Mouse (Mus musculus): ENCODE results near the gene Cc2d2b. TPM values are rescaled to one million over a fixed set of nuclear protein-coding genes. Genes with fewer than 3 reads are reported as not detected.

The Cc2d2b gene
- 3.9 TPM in 1 of 2 replicates, not detected in the other for polyA plus RNA-seq (2011; ENCODE audit: insufficient read depth, insufficient read length, low replicate concordance, missing spikeins)

DNA sequence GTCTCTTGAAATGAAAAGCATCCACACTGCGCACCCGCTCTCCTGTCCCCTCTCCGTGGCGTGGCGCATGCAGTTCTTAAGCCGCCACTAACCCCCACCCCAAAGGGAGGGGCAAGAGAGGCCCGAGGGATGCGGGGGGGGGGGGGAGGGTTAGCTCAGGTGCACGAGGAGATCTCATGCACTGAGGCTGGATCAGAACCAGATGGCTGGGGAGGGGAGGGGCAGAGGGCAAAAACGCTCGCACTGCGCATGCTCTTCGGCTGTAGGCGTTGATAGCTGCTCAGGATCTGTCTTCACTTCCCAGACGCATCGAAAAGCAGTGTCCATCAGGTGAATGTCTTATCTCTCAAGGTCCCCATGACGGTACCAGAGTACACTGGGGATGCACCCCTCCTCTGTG lies at the start of gene Cc2d2b:
Gene Cc2d2b (plus strand): TSS at position 195 of the 400 bp plus-strand sequence.
- Histone ChIP-seq H3K27ac (ENCODE audit: control insufficient read depth, insufficient read depth, low read depth, low read length, poor library complexity) (no peak within 1 kb of the TSS), H3K4me1 (ENCODE audit: control insufficient read depth, insufficient read depth, low read length) (no peaks in the 10 kb centered on the region; the same call in 1 of the 2 replicates), H3K4me3 (replicated peaks; ENCODE audit: control insufficient read depth, low read depth, low read length) (no peak within 1 kb of the TSS)
- 81% methylated on average over 17 of the region's 17 CpGs for WGBS
- TF ChIP-seq POLR2A (IDR thresholded peaks at IDR 0.05; ENCODE audit: borderline replicate concordance, control insufficient read depth, low read depth, low read length) (no peak), CTCF (IDR thresholded peaks at IDR 0.05; ENCODE audit: control insufficient read depth, insufficient read depth, low read length) (no peak)

DNA sequence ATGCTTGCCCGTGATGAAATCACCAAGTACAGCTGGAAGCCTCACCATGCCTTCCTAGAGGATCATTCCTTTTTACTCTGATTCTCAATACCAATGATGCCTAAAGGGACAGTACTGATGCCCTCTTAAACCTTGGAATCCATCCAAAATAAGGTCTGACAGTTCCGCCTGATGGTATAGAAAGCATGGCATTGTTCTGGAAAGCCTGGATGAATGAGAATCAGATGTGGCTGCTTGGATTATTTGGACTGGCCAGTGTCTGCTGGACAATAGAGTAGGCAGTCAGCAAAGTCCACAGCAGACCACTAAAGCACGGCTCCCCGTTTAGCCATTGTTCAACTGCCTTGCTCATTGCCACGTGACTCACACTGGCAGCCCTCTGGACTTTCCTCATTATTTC lies 48.7 kb upstream of the Cc2d2b start:
- WGBS = 87% methylated on average over 5 of the region's 5 CpGs
- H3K4me3 ChIP-seq (replicated peaks; ENCODE audit: control insufficient read depth, low read depth, low read length) = no peak overlapping the region
- H3K4me1 ChIP-seq (ENCODE audit: control insufficient read depth, insufficient read depth, low read length) = no peaks in the 10 kb centered on the region; the same call in 1 of the 2 replicates
- TF ChIP-seq POLR2A (IDR thresholded peaks at IDR 0.05; ENCODE audit: borderline replicate concordance, control insufficient read depth, low read depth, low read length) = no peak
- TF ChIP-seq CTCF (IDR thresholded peaks at IDR 0.05; ENCODE audit: control insufficient read depth, insufficient read depth, low read length) = no peak
- no peak overlapping the region for H3K27ac ChIP-seq (ENCODE audit: control insufficient read depth, insufficient read depth, low read depth, low read length, poor library complexity)

DNA sequence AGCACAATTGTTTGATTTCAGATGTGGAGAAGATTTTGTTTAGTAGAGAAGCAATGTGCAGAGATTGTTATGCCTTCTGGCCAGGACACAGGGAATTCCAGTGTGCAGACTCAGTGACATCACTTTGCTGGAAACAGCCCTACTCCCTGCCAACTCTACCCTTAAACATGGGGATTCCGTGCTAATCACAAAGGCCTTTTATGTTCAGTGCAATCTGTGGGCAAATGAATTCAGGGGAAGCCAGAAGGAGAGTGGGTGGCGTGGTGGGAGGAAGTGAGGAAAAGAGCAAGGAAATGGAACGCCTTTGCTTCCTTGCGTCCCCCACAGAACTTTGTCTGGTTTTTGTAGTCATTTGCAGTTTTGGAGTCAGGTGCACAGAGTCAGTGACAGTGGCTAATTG lies 46.1 kb upstream of the Cc2d2b start:
- TF ChIP-seq POLR2A (IDR thresholded peaks at IDR 0.05; ENCODE audit: borderline replicate concordance, control insufficient read depth, low read depth, low read length) (no peak), CTCF (IDR thresholded peaks at IDR 0.05; ENCODE audit: control insufficient read depth, insufficient read depth, low read length) (no peak)
- Histone ChIP-seq H3K4me3 (replicated peaks; ENCODE audit: control insufficient read depth, low read depth, low read length) (no peak overlapping the region), H3K4me1 (ENCODE audit: control insufficient read depth, insufficient read depth, low read length) (no peaks in the 10 kb centered on the region; the same call in 1 of the 2 replicates), H3K27ac (ENCODE audit: control insufficient read depth, insufficient read depth, low read depth, low read length, poor library complexity) (no peak overlapping the region)
- WGBS = 59% methylated on average over 4 of the region's 4 CpGs

DNA sequence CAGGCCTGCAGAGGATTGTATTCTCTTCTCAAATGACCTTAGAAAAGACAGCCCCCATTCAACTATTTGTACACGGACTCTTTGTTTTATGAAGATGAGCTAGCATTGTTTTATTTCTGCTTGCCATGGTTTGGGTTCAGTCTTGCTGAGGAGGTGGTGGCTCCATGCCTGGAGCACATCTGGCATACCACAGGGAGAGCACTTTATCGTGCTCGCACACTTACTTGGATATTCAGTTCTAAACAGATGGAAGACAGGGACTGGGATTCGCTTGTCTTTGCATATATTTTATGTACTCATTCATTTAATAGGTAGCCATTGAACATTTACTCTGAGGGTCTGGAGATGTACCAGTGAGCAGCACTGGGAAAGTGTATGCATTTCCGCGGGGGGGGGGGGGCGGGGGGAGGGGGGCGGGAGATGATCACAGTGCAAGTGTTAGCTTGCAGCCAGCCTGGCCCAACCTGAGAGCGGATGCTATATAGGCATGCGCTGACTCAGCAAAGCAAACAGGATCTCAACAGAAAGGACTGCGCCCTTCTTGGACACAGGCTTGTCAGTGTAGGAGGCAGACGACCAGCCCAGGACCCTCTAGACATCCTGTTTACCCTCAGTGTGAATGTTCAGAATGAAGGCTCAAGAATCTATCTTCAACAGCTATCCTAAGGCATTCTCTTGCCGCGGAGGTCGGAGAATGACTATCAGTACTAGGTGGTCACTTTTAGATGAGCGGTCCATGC lies 35.5 kb upstream of the Cc2d2b start:
- TF ChIP-seq CTCF (IDR thresholded peaks at IDR 0.05; ENCODE audit: control insufficient read depth, insufficient read depth, low read length) (no peak), POLR2A (IDR thresholded peaks at IDR 0.05; ENCODE audit: borderline replicate concordance, control insufficient read depth, low read depth, low read length) (no peak)
- 79% methylated on average over 16 of the region's 16 CpGs for WGBS
- Histone ChIP-seq H3K27ac (ENCODE audit: control insufficient read depth, insufficient read depth, low read depth, low read length, poor library complexity) (no peak overlapping the region), H3K4me3 (replicated peaks; ENCODE audit: control insufficient read depth, low read depth, low read length) (no peak overlapping the region), H3K4me1 (ENCODE audit: control insufficient read depth, insufficient read depth, low read length) (no peaks in the 10 kb centered on the region; the same call in 1 of the 2 replicates)

DNA sequence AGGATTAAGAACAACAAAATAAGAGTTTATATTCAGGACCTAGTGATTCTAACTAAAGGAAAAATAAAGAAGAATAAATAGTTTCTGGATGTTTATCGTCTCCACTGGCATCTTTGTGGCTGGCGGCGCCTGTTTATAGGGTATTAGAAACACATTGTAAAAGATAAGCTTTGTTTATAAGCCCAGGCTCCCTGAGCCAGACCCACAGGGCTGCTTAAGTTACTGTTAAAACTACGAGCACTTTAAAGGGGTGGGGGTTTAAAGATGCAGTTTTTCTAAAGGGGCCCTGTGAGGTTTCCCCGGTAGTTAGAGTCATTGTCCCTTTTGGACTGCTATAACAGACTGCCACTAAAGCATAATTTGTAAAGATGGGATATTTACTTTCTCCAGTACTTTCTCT lies 33.9 kb upstream of the Cc2d2b start:
- Histone ChIP-seq H3K4me3 (replicated peaks; ENCODE audit: control insufficient read depth, low read depth, low read length) (no peak overlapping the region), H3K4me1 (ENCODE audit: control insufficient read depth, insufficient read depth, low read length) (no peaks in the 10 kb centered on the region; the same call in 1 of the 2 replicates), H3K27ac (ENCODE audit: control insufficient read depth, insufficient read depth, low read depth, low read length, poor library complexity) (no peak overlapping the region)
- TF ChIP-seq CTCF (IDR thresholded peaks at IDR 0.05; ENCODE audit: control insufficient read depth, insufficient read depth, low read length) = no peak
- TF ChIP-seq POLR2A (IDR thresholded peaks at IDR 0.05; ENCODE audit: borderline replicate concordance, control insufficient read depth, low read depth, low read length) = no peak
- 83% methylated on average over 5 of the region's 5 CpGs for WGBS

DNA sequence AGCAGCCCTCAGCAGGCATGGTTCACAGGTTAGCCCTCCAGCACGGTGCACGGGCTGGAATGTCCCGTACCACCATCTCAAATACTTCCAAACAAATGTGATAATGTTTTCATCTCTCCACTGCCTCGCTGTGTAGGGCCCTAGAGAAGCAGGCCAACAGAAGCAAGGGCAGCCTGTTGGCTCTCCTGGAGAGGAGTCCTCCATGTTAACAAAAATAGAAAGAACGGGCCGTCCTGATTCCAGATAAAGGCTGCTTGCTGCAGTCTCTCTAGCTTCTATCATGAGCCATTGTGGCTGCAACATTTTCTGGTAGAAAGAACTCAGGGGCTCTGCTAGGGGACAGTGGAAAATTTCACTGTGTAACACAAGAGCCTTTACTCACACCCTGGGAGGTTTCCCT lies 31.6 kb upstream of the Cc2d2b start:
- no peak overlapping the region for H3K4me3 ChIP-seq (replicated peaks; ENCODE audit: control insufficient read depth, low read depth, low read length)
- no peak for TF ChIP-seq CTCF (IDR thresholded peaks at IDR 0.05; ENCODE audit: control insufficient read depth, insufficient read depth, low read length)
- no peak overlapping the region for H3K27ac ChIP-seq (ENCODE audit: control insufficient read depth, insufficient read depth, low read depth, low read length, poor library complexity)
- WGBS = 85% methylated on average over 6 of the region's 6 CpGs
- H3K4me1 ChIP-seq (ENCODE audit: control insufficient read depth, insufficient read depth, low read length) = no peaks in the 10 kb centered on the region

DNA sequence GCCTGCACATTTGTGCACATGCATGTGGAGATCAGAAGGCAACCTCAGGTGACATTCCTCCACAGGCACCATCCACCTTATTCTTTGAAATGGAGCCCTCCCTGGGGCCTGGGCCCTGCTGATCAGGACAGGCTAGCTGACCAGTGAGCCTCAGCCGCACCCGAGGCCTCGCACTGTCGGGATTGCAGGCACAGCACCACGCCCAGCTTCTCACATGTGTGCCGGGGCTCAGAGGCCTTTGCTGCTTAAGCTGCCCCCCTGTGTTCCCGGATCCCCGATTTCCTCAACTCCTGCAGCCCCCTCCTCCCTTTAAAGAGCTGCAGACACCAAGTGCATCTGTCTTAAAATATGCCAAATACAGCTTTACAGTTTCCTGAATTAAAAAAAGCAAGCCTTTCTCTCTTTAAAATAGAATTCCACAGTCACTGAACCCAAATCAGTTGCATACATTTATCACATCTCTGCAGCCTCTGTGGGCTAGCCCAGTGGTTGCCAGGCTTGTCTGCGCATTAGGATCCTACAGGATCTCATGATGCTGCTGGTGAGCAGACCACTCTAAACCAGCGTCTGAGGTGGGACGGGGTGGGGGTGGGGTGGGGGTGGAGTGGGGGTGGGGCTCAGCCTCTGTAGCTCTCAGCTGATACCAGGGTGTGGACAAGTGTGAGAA lies 29.0 kb upstream of the Cc2d2b start:
- WGBS = 81% methylated on average over 11 of the region's 11 CpGs
- H3K4me3 ChIP-seq (replicated peaks; ENCODE audit: control insufficient read depth, low read depth, low read length) = no peak overlapping the region
- H3K4me1 ChIP-seq (ENCODE audit: control insufficient read depth, insufficient read depth, low read length) = no peaks in the 10 kb centered on the region
- H3K27ac ChIP-seq (ENCODE audit: control insufficient read depth, insufficient read depth, low read depth, low read length, poor library complexity) = no peak overlapping the region
- TF ChIP-seq CTCF (IDR thresholded peaks at IDR 0.05; ENCODE audit: control insufficient read depth, insufficient read depth, low read length) = no peak
- no peak for TF ChIP-seq POLR2A (IDR thresholded peaks at IDR 0.05; ENCODE audit: borderline replicate concordance, control insufficient read depth, low read depth, low read length)

DNA sequence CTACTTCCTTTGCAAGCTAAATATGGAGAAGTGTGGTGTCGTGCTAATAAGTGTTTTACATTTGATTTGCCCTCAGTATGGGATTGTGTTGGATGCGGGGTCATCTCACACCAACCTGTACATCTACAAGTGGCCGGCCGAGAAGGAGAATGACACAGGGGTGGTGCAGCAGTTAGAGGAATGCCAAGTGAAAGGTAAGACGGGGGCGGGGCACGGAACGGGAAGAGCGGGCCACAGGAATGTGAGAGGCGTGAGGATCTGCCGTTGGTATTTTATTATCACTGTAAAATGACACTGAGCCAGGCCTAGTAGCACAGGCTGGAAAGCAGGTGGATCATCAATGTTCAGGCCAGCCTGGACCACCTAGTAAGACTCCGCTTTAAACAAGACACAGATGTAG lies 28.2 kb upstream of the Cc2d2b start:
- Histone ChIP-seq H3K27ac (ENCODE audit: control insufficient read depth, insufficient read depth, low read depth, low read length, poor library complexity) (no peak overlapping the region), H3K4me1 (ENCODE audit: control insufficient read depth, insufficient read depth, low read length) (no peaks in the 10 kb centered on the region), H3K4me3 (replicated peaks; ENCODE audit: control insufficient read depth, low read depth, low read length) (no peak overlapping the region)
- WGBS = 89% methylated on average over 12 of the region's 12 CpGs
- TF ChIP-seq CTCF (IDR thresholded peaks at IDR 0.05; ENCODE audit: control insufficient read depth, insufficient read depth, low read length) = no peak
- no peak for TF ChIP-seq POLR2A (IDR thresholded peaks at IDR 0.05; ENCODE audit: borderline replicate concordance, control insufficient read depth, low read depth, low read length)
